Mouse (Mus musculus) limb, embryonic 13.5 days (tissue): ENCODE measurements around the gene Gemin7. TPM values are rescaled to one million over a fixed set of nuclear protein-coding genes. Genes with fewer than 3 reads are reported as not detected.

Experiments
- ATAC-seq: fragments of 200-750 bp; cut with Nextera tagmentation; 2 replicates; pipeline ENCODE4 v1.8.0; 2017; ENCODE audit warnings: low read depth, moderate number of reproducible peaks, moderate TSS enrichment; ENCODE audit not compliant: low FRiP score
- H3K27ac ChIP-seq: fragments of 300-500 bp; sonication (generic); 2 replicates; pipeline ENCODE4 v1.5.1; 2015; ENCODE audit warnings: inconsistent platforms, mild to moderate bottlenecking, moderate library complexity
- H3K27me3 ChIP-seq: fragments of 300-500 bp; sonication (generic); 2 replicates; pipeline ENCODE4 v1.6.1; 2015; ENCODE audit warnings: mild to moderate bottlenecking, inconsistent platforms
- H3K36me3 ChIP-seq: fragments of 300-500 bp; sonication (generic); 2 replicates; pipeline ENCODE4 v1.6.1; 2015; ENCODE audit warnings: inconsistent platforms, mild to moderate bottlenecking, moderate library complexity
- H3K4me1 ChIP-seq: fragments of 300-500 bp; sonication (generic); 2 replicates; pipeline ENCODE4 v1.6.1; 2015; ENCODE audit warnings: inconsistent platforms
- H3K4me2 ChIP-seq: fragments of 300-500 bp; sonication (generic); replicated peaks from 2 replicates; pipeline ENCODE4 v1.6.1; 2015; ENCODE audit warnings: inconsistent platforms, mild to moderate bottlenecking, moderate library complexity
- H3K4me3 ChIP-seq: fragments of 300-500 bp; sonication (generic); 2 replicates; pipeline ENCODE4 v1.5.1; 2015; ENCODE audit warnings: moderate library complexity, mild to moderate bottlenecking, inconsistent platforms
- H3K9ac ChIP-seq: fragments of 300-500 bp; sonication (generic); 2 replicates; pipeline ENCODE4 v1.6.1; 2015; ENCODE audit warnings: mild to moderate bottlenecking, inconsistent platforms
- H3K9me3 ChIP-seq: fragments of 300-500 bp; sonication (generic); 2 replicates; pipeline ENCODE4 v1.6.1; 2016; ENCODE audit warnings: inconsistent platforms
- WGBS: fragments of 180-500 bp; shearing (Covaris S2); methylation state at CpG from one replicate; pipeline ENCODE4 v1.1.7; 2015; 5-methylcytosine and 5-hydroxymethylcytosine counted together
- polyA plus RNA-seq: library from polyadenylated mRNA; unstranded; fragments of >200 nt; fragmentation: Nextera tagmentation; extraction: Ambion mirVana; gene quantifications from 2 replicates; pipeline ENCODE4 v1.2.1, GENCODE M21; 2015

Gene Gemin7
- polyA plus RNA-seq, 1 experiment from 2014 or later, result 167 TPM

- peaks cover 19% of the 10 kb centered on the region for H3K36me3 ChIP-seq
- H3K9me3 ChIP-seq, result no peaks in the 10 kb centered on the region
- H3K9ac ChIP-seq, result peak overlapping the region; percentile 87
- 21% methylated on average over 16 of the region's 16 CpGs for WGBS
- H3K4me3 ChIP-seq, result peak overlapping the region; percentile 80
- 0 out of 2 replicates have a peak overlapping the region, but pooled peaks have one; percentile 73 for H3K27ac ChIP-seq
- peaks cover 29% of the 10 kb centered on the region for H3K4me1 ChIP-seq
- no peak for ATAC-seq
- H3K27me3 ChIP-seq, result peaks cover 43% of the 10 kb centered on the region
- peak overlapping the region; percentile 89 for H3K4me2 ChIP-seq
Measured at GRCm38 (mm10) chr7:19573776-19574140, 3.6 kb downstream of the Gemin7 start.

DNA sequence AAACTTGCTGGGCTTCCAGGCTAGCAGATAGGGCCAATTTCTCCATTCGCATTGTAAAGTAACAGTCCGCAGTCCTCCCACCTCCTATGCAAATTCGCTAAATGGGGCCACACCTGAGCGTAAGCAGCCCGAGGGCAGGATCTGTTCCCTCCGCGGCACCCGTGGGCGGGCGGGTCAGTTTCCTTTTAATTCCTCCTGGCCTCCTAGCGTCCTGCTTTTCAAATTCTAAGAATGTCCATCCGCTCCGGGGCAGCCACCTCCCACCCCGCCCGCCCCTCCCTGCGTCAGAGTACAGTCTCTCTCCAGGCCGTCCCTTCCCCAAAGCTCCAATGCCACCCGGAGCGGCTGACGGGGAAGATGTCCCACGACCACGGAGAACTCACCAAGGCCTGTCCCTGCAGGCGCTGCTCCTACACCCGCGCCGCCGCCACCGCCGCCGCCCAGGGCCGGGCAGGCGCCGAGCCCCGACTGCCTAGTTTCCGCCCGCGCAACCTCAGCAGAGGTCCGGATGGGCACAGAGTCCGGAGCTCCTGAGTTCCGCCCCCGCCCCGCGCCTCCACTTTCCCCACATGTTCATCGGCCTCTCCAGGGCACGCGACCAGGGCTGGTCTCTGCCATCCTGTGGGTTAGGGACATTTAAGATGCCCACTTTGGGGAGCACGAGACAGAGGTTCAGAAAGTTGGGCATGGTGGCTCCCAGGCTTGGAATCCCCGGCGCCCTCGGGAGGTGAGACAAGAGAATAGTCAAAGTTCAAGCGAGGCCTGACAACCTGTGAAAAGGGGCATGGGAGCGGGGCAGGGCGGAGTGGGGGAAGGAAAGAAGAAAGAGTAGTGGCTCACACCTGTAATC is 4.2 kb downstream of the Gemin7 start:
- H3K9me3 ChIP-seq, result no peaks in the 10 kb centered on the region
- H3K36me3 ChIP-seq, result peaks cover 25% of the 10 kb centered on the region
- H3K27me3 ChIP-seq, result peaks cover 37% of the 10 kb centered on the region
- H3K4me2 ChIP-seq, result peak overlapping the region; percentile 89
- H3K4me1 ChIP-seq, result peaks cover 27% of the 10 kb centered on the region
- peak overlapping the region; percentile 87 for H3K9ac ChIP-seq
- H3K27ac ChIP-seq, result peak overlapping the region; percentile 73
- whole genome bisulfite sequencing, result under 1% methylated on average over 52 of the region's 53 CpGs
- peak overlapping the region; percentile 80 for H3K4me3 ChIP-seq
- peak; percentile 85 for ATAC-seq

DNA sequence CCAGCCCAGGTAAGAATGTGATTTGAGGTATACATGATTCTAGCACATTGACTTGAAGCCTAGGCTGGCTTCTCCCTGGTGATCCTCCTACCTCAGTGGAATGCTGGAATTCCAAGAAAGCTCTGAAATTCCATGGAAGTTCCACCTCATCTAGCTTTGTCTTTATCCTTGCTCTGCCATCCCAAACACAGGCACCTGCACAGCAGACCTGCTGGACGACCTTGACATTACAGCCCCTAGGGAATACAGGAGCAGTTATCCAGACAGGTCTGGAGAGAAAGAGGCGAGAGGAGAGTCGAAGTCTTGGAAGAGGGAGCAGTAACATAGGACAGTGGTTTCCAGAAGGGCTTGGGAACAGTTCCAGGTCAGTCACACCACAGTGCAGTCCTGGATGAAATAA is 7.7 kb downstream of the Gemin7 start:
- no peaks in the 10 kb centered on the region for H3K9me3 ChIP-seq
- 73% methylated on average over 3 of the region's 3 CpGs for WGBS
- no peak overlapping the region for H3K9ac ChIP-seq
- H3K4me2 ChIP-seq, result no peak overlapping the region
- H3K4me1 ChIP-seq, result peaks cover 14% of the 10 kb centered on the region
- no peak for ATAC-seq
- peaks cover 2% of the 10 kb centered on the region; the same call in 1 of the 2 replicates for H3K27me3 ChIP-seq
- peaks cover 45% of the 10 kb centered on the region for H3K36me3 ChIP-seq
- no peak overlapping the region for H3K4me3 ChIP-seq
- no peak overlapping the region for H3K27ac ChIP-seq

- Histone ChIP-seq H3K4me1 (peaks cover 21% of the 10 kb centered on the region), H3K4me2 (no peak overlapping the region), H3K4me3 (no peak overlapping the region), H3K27me3 (no peaks in the 10 kb centered on the region), H3K27ac (no peak overlapping the region), H3K9me3 (no peaks in the 10 kb centered on the region), H3K9ac (no peak overlapping the region), H3K36me3 (peaks cover 55% of the 10 kb centered on the region)
- 91% methylated on average over 8 of the region's 8 CpGs for WGBS
- no peak for ATAC-seq
Measured at GRCm38 (mm10) chr7:19567426-19567825, 10.0 kb downstream of the Gemin7 start.

DNA sequence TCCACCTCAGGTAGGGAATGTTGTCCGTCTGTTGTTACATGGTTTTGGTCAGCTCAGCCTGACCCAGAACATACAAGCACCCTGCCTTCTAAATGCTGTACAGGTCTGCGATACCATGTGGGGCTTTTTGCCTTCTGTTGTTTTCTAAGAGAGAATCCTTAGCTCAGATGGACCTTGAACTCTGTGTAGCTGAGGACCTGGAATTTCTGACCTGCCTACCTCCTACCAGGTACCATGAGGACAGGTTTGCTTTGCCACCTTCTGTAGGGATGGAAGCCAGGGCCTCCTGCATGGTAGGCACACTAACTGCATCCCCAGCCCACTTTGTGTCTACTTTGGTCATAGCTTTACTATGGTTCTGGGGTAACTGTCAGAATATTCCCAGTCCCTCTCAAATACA is 11.6 kb downstream of the Gemin7 start:
- H3K4me2 ChIP-seq, result no peak overlapping the region
- WGBS, result 92% methylated on average over 2 of the region's 2 CpGs
- H3K4me3 ChIP-seq, result no peak overlapping the region
- H3K27me3 ChIP-seq, result no peaks in the 10 kb centered on the region
- no peak overlapping the region for H3K9ac ChIP-seq
- no peaks in the 10 kb centered on the region for H3K9me3 ChIP-seq
- H3K27ac ChIP-seq, result no peak overlapping the region
- H3K36me3 ChIP-seq, result peaks cover 55% of the 10 kb centered on the region
- no peak for ATAC-seq
- H3K4me1 ChIP-seq, result peaks cover 17% of the 10 kb centered on the region

DNA sequence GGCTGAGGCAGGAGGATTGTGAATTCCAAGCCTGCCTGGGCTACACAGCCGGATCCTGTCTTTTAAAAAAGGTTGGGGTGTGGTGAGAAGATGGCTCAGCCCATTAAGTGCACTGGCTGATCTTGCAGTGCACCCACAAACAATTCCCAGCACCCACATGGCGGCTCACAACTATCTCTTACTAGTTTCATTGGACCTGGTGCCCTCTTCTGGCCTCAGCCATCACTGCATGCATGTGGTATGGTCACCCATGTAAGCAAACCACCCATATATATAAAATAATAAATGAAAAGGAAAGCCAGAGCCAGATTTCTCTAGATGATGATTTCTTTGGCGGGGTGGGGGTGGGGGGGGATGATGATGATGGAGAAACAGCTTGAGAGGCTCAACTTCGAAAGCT is 12.9 kb downstream of the Gemin7 start:
- no peak overlapping the region for H3K9ac ChIP-seq
- no peaks in the 10 kb centered on the region for H3K27me3 ChIP-seq
- no peak overlapping the region for H3K27ac ChIP-seq
- 86% methylated on average over 3 of the region's 4 CpGs for WGBS
- H3K9me3 ChIP-seq, result no peaks in the 10 kb centered on the region
- peaks cover 30% of the 10 kb centered on the region for H3K4me1 ChIP-seq
- no peak for ATAC-seq
- peaks cover 43% of the 10 kb centered on the region for H3K36me3 ChIP-seq
- no peak overlapping the region for H3K4me3 ChIP-seq
- H3K4me2 ChIP-seq, result no peak overlapping the region

DNA sequence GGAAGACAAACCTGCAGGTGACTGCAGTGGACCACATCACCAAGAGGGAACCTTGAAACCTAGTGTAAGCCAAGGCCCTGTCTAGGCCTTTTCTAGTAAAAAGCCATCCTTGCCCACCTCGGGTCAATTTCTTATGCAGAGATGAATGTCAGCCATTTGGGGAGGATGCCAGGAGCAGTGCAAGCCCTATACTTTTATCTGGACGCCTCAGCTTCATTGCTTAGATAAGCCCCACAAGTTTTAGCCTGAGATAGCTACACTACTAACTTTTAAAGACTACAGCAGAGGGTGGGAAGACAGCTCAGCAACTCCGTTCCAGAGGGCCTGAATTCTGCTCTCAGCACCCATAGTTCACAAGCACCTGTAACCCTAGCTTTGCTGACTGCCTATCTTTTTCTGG is 13.5 kb downstream of the Gemin7 start:
- Histone ChIP-seq H3K27me3 (no peaks in the 10 kb centered on the region), H3K4me3 (no peak overlapping the region), H3K4me1 (peaks cover 36% of the 10 kb centered on the region), H3K9ac (no peak overlapping the region), H3K27ac (no peak overlapping the region), H3K36me3 (peaks cover 37% of the 10 kb centered on the region), H3K4me2 (peak overlapping the region; percentile 99; the same call in 1 of the 2 replicates), H3K9me3 (no peaks in the 10 kb centered on the region)
- no peak for ATAC-seq
- WGBS, result 91% methylated on average over 3 of the region's 3 CpGs

- peak within 1 kb of the TSS; percentile 99 for H3K4me2 ChIP-seq
- no peaks in the 10 kb centered on the region for H3K9me3 ChIP-seq
- peak within 1 kb of the TSS; percentile 98 for H3K9ac ChIP-seq
- H3K27me3 ChIP-seq, result no peaks in the 10 kb centered on the region
- peak within 1 kb of the TSS; percentile 83 for H3K27ac ChIP-seq
- ATAC-seq, result peak; percentile 26; the same call in 1 of the 2 replicates
- H3K4me3 ChIP-seq, result peak within 1 kb of the TSS; percentile 99
- peaks cover 47% of the 10 kb centered on the region for H3K4me1 ChIP-seq
- peaks cover 36% of the 10 kb centered on the region for H3K36me3 ChIP-seq
- 2% methylated on average over 19 of the region's 19 CpGs for WGBS
Measured at GRCm38 (mm10) chr7:19562643-19563410, 14.6 kb downstream of the Gemin7 start, which contains the start of gene Ppp1r37. Gene Ppp1r37 (minus strand): TSS chr7:19563076.

DNA sequence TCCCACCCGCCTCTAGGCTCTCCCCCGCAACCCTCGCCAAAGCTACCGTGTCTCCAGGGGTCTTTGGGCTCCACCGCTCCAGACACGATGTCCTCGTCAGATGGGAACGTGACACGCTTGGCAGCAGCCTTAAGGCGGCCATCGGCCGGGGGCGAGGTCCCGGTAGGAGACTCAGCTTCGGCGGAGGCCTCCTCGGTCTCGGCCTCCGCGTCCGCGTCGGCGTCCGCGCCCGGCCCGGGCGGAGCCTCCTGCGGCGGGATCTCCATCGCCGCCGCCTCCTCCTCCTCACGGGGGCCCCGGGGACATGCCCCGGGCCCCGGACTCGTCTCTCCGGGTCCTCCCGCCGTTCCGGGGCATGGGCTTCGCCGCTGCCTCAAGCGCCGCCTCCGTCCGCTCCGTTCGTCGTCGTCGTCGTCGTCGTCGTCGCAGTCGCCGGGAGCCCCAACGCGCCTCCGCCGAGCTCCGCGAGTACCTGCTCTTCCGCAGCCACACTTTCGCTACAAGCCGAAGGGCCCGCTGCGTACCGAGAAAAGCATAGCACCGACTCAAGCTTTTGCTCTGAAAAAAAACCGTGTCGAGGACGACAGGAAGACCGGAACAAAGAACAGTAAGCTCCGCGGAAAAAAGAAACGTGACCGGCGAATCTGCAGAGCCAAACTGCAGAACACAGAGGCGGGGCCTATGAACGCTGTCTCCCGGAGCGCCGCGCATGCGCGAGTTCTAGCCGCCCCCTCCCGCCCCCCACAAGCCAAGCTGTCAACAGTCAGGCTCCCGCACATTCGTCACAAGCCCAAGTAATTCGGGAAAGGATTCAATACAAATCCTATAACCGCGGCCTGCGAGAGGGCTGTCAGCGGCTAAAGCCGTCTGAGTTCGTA is 15.4 kb downstream of the Gemin7 start:
- WGBS, result under 1% methylated on average over 102 of the region's 102 CpGs
- peak overlapping the region; percentile 99 for H3K4me3 ChIP-seq
- peaks cover 41% of the 10 kb centered on the region for H3K36me3 ChIP-seq
- no peaks in the 10 kb centered on the region for H3K27me3 ChIP-seq
- H3K9ac ChIP-seq, result peak overlapping the region; percentile 98
- peaks cover 50% of the 10 kb centered on the region for H3K4me1 ChIP-seq
- H3K9me3 ChIP-seq, result no peaks in the 10 kb centered on the region
- peak overlapping the region; percentile 99 for H3K4me2 ChIP-seq
- H3K27ac ChIP-seq, result peak overlapping the region; percentile 83
- ATAC-seq, result peak; percentile 87

- Histone ChIP-seq H3K27ac (peak overlapping the region; percentile 83; the same call in 1 of the 2 replicates), H3K4me2 (peak overlapping the region; percentile 99), H3K4me1 (peaks cover 50% of the 10 kb centered on the region), H3K9ac (peak overlapping the region; percentile 98), H3K36me3 (peaks cover 40% of the 10 kb centered on the region), H3K27me3 (no peaks in the 10 kb centered on the region), H3K4me3 (peak overlapping the region; percentile 99), H3K9me3 (no peaks in the 10 kb centered on the region)
- 0% methylated on average over 11 of the region's 11 CpGs for WGBS
- ATAC-seq, result no peak
Measured at GRCm38 (mm10) chr7:19561431-19561764, 16.0 kb downstream of the Gemin7 start.

DNA sequence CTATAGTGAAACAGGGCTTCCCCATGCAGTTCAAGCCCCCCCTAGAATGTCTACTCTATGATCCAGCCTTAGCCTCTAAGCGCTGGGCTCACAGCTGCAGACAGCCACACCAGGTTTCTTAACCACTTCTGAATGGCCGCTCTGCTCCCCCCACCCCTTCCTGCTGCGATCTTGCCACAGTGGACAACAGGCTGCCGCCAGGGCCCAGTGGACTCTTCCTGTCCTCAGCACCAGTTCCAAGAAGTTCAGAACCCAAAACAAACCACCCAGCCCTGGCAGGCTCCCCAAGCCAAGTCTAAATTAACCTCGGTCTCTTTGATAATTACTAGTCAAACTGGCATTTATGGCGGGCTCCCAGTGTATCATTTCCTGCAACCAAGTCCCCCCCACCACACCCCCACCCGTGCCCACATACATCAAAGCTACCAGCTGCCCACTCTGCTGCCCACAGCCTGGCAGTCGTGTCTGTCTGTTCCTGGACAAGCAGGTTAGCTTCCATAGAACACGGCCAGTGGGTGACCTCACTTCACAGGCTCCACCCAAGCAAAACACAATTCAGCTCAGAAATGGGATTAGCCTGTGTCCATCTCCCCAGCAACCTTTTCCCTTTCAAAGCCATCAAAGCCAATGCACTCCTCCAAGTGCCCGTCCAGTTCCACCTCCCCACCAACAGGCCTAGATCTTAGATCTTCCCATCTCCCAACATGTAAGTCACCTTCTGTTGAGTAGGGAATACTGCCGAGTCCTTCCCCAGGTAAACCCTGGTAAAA is 16.7 kb downstream of the Gemin7 start:
- Histone ChIP-seq H3K9ac (peak overlapping the region; percentile 98), H3K4me3 (peak overlapping the region; percentile 99), H3K4me2 (peak overlapping the region; percentile 99), H3K27ac (no peak overlapping the region), H3K4me1 (peaks cover 50% of the 10 kb centered on the region), H3K36me3 (peaks cover 41% of the 10 kb centered on the region), H3K9me3 (no peaks in the 10 kb centered on the region), H3K27me3 (no peaks in the 10 kb centered on the region)
- WGBS, result 21% methylated on average over 11 of the region's 11 CpGs
- ATAC-seq, result no peak
